Mouse (Mus musculus): ENCODE results near the gene Cnr2. TPM values are rescaled to one million over a fixed set of nuclear protein-coding genes. Genes with fewer than 3 reads are reported as not detected.
"Not testable (repeated sequence)": the region's sequence is repeated elsewhere in the genome, so short reads cannot be mapped to it uniquely, and the experiment has no call there.

Gene Cnr2
- polyA plus RNA-seq, 1 experiment, result 0.16 TPM

DNA sequence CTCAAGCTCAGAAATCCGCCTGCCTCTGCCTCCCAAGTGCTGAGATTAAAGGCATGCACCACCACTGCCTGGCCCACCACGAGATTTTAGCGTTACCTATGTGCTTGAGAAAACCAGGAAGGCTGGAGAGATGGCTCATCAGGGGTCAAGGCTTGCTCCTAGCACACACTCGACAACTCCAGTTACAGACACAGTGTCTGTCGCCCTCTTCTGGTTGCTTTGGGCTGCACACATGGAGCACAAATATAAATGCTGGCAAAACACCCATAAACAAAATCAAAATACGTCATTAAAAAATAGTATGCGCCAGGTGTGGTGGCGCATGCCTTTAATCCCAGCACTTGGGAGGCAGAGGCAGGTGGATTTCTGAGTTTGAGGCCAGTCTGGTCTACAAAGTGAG lies 45.8 kb downstream of the Cnr2 start:
- TF ChIP-seq CTCF (IDR thresholded peaks at IDR 0.05; ENCODE audit: low read depth, low read length), result peak; percentile 85
- not testable (repeated sequence) for H3K9ac ChIP-seq (ENCODE audit: low read depth, poor library complexity, severe bottlenecking); H3K27ac ChIP-seq (ENCODE audit: insufficient read depth, low read length); H3K9me3 ChIP-seq (replicated peaks; ENCODE audit: control insufficient read depth, insufficient read depth, low read length, poor library complexity, severe bottlenecking); H3K4me3 ChIP-seq (ENCODE audit: low read depth, low read length); H3K4me1 ChIP-seq (ENCODE audit: control insufficient read depth, insufficient read depth, low read length); H3K36me3 ChIP-seq (ENCODE audit: control insufficient read depth, insufficient read depth, low read length, poor library complexity, severe bottlenecking); H3K27me3 ChIP-seq (ENCODE audit: control insufficient read depth, insufficient read depth, low read length, poor library complexity, severe bottlenecking)

DNA sequence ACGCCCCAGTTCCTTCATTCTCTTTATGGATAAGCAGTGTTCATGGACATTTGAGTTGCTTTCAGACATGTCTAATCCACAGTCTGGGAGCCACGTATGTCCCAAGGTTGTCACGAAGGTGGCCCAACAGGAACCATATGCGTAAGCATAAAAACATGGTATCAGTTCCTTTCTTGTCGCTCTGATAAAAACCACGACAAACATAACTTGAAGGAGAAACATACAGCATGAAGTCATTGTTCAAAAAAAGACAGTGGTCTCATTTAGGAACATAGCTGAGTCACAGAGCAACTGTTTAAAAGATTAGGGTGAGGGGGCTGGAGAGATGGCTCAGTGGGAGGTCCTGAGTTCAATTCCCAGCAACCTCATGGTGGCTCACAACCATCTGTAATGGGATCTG lies 47.0 kb downstream of the Cnr2 start:
- no peak for TF ChIP-seq EP300 (IDR thresholded peaks at IDR 0.05; ENCODE audit: insufficient read depth, low read depth, low read length)
- no peak for TF ChIP-seq POLR2A (IDR thresholded peaks at IDR 0.05; ENCODE audit: insufficient read depth, low read length)
- no peak for TF ChIP-seq CTCF (IDR thresholded peaks at IDR 0.05; ENCODE audit: low read depth, low read length)
- Histone ChIP-seq H3K9ac (ENCODE audit: low read depth, poor library complexity, severe bottlenecking) (no peak overlapping the region), H3K27ac (ENCODE audit: insufficient read depth, low read length) (no peak overlapping the region), H3K36me3 (ENCODE audit: control insufficient read depth, insufficient read depth, low read length, poor library complexity, severe bottlenecking) (no peaks in the 10 kb centered on the region), H3K4me3 (ENCODE audit: low read depth, low read length) (no peak overlapping the region), H3K9me3 (replicated peaks; ENCODE audit: control insufficient read depth, insufficient read depth, low read length, poor library complexity, severe bottlenecking) (no peaks in the 10 kb centered on the region), H3K27me3 (ENCODE audit: control insufficient read depth, insufficient read depth, low read length, poor library complexity, severe bottlenecking) (no peaks in the 10 kb centered on the region), H3K4me1 (ENCODE audit: control insufficient read depth, insufficient read depth, low read length) (peaks cover 3% of the 10 kb centered on the region)

DNA sequence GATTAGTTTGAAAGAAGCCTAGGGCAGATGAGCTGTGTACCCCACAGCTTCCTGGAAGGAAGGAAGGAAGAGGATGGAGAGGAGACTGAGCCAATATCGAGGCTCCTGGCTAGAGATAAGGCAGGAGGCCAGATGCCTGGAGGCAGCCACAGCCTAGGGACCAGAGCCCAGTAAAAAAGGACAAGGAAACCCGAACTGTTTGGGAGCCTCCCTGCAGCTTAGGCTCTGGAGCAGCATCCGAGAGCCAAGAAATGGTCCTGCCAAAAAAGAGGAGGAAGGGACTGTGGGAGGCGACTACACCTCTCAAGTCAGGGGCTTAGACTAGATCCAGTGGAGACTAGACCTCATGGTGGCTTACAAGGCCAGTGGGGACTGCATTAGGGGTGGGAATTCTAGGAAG lies 48.2 kb downstream of the Cnr2 start:
- H3K9me3 ChIP-seq (replicated peaks; ENCODE audit: control insufficient read depth, insufficient read depth, low read length, poor library complexity, severe bottlenecking), result no peaks in the 10 kb centered on the region
- TF ChIP-seq POLR2A (IDR thresholded peaks at IDR 0.05; ENCODE audit: insufficient read depth, low read length) (no peak), EP300 (IDR thresholded peaks at IDR 0.05; ENCODE audit: insufficient read depth, low read depth, low read length) (no peak), CTCF (IDR thresholded peaks at IDR 0.05; ENCODE audit: low read depth, low read length) (no peak)
- H3K9ac ChIP-seq (ENCODE audit: low read depth, poor library complexity, severe bottlenecking), result no peak overlapping the region
- H3K27ac ChIP-seq (ENCODE audit: insufficient read depth, low read length), result no peak overlapping the region
- H3K36me3 ChIP-seq (ENCODE audit: control insufficient read depth, insufficient read depth, low read length, poor library complexity, severe bottlenecking), result no peaks in the 10 kb centered on the region
- no peaks in the 10 kb centered on the region for H3K27me3 ChIP-seq (ENCODE audit: control insufficient read depth, insufficient read depth, low read length, poor library complexity, severe bottlenecking)
- H3K4me1 ChIP-seq (ENCODE audit: control insufficient read depth, insufficient read depth, low read length), result peaks cover 3% of the 10 kb centered on the region
- H3K4me3 ChIP-seq (ENCODE audit: low read depth, low read length), result no peak overlapping the region

DNA sequence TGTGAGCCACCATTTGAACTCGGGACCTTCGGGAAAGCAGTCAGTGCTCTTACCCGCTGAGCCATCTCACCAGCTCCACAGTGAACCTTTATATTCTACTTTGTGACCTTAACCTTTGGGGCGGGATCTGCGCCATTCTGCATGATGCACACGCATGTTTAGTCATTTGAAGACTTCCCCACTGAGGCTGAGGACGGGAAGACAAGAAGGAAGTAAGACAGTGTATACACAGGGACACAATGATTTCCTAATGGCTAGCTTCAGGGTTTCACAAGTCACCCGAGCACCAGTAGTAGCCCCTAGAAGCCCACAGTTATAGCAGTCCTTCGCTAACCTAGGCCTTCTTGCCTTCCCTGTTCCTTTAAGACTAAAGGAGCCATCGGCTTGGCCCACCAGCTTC lies 50.5 kb downstream of the Cnr2 start:
- Histone ChIP-seq H3K9ac (ENCODE audit: low read depth, poor library complexity, severe bottlenecking) (peak overlapping the region; percentile 15; the same call in 1 of the 2 replicates), H3K4me3 (ENCODE audit: low read depth, low read length) (peak overlapping the region; percentile 29)

DNA sequence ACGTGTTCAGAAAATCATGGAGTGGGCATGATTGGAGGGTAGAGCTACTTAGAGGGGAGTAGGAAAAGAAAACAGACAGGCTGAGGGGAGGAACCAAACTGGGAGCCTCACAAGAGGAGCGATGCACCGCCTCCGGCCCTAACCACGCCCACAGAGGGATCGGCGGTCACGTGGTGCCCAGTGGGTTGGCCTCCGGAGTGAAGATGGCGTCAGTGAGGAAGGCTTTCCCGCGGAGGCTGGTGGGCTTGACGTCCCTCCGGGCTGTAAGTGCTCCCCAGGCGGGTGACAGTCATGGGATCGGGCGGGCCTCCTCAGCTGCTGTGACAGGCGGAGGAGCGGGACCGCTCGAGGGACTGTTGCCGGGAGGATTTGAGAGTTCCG lies 51.1 kb downstream of the Cnr2 start, which contains the start of gene Hmgcl:
TSS of gene Hmgcl (plus strand) at position 171 of the 381 bp plus-strand sequence.
- no peaks in the 10 kb centered on the region for H3K27me3 ChIP-seq (ENCODE audit: control insufficient read depth, insufficient read depth, low read length, poor library complexity, severe bottlenecking)
- peak within 1 kb of the TSS; percentile 67 for H3K9ac ChIP-seq (ENCODE audit: low read depth, poor library complexity, severe bottlenecking)
- H3K27ac ChIP-seq (ENCODE audit: insufficient read depth, low read length), result peak within 1 kb of the TSS; percentile 6; the same call in 1 of the 2 replicates
- no peaks in the 10 kb centered on the region for H3K36me3 ChIP-seq (ENCODE audit: control insufficient read depth, insufficient read depth, low read length, poor library complexity, severe bottlenecking)
- TF ChIP-seq EP300 (IDR thresholded peaks at IDR 0.05; ENCODE audit: insufficient read depth, low read depth, low read length) (0 out of 2 replicates have a peak, but pooled peaks have one; percentile 17), CTCF (IDR thresholded peaks at IDR 0.05; ENCODE audit: low read depth, low read length) (no peak), POLR2A (IDR thresholded peaks at IDR 0.05; ENCODE audit: insufficient read depth, low read length) (peak; percentile 82)
- H3K4me3 ChIP-seq (ENCODE audit: low read depth, low read length), result peak within 1 kb of the TSS; percentile 59
- peaks cover 1% of the 10 kb centered on the region for H3K4me1 ChIP-seq (ENCODE audit: control insufficient read depth, insufficient read depth, low read length)
- no peaks in the 10 kb centered on the region for H3K9me3 ChIP-seq (replicated peaks; ENCODE audit: control insufficient read depth, insufficient read depth, low read length, poor library complexity, severe bottlenecking)

More for the DNA sequence above, 50.5 kb downstream of the Cnr2 start:
- no peaks in the 10 kb centered on the region for H3K9me3 ChIP-seq (replicated peaks; ENCODE audit: control insufficient read depth, insufficient read depth, low read length, poor library complexity, severe bottlenecking)
- TF ChIP-seq POLR2A (IDR thresholded peaks at IDR 0.05; ENCODE audit: insufficient read depth, low read length) (no peak), EP300 (IDR thresholded peaks at IDR 0.05; ENCODE audit: insufficient read depth, low read depth, low read length) (no peak), CTCF (IDR thresholded peaks at IDR 0.05; ENCODE audit: low read depth, low read length) (no peak)
- no peaks in the 10 kb centered on the region for H3K36me3 ChIP-seq (ENCODE audit: control insufficient read depth, insufficient read depth, low read length, poor library complexity, severe bottlenecking)
- peak overlapping the region; percentile 6; the same call in 1 of the 2 replicates for H3K27ac ChIP-seq (ENCODE audit: insufficient read depth, low read length)
- peaks cover 1% of the 10 kb centered on the region for H3K4me1 ChIP-seq (ENCODE audit: control insufficient read depth, insufficient read depth, low read length)
- H3K27me3 ChIP-seq (ENCODE audit: control insufficient read depth, insufficient read depth, low read length, poor library complexity, severe bottlenecking), result no peaks in the 10 kb centered on the region

DNA sequence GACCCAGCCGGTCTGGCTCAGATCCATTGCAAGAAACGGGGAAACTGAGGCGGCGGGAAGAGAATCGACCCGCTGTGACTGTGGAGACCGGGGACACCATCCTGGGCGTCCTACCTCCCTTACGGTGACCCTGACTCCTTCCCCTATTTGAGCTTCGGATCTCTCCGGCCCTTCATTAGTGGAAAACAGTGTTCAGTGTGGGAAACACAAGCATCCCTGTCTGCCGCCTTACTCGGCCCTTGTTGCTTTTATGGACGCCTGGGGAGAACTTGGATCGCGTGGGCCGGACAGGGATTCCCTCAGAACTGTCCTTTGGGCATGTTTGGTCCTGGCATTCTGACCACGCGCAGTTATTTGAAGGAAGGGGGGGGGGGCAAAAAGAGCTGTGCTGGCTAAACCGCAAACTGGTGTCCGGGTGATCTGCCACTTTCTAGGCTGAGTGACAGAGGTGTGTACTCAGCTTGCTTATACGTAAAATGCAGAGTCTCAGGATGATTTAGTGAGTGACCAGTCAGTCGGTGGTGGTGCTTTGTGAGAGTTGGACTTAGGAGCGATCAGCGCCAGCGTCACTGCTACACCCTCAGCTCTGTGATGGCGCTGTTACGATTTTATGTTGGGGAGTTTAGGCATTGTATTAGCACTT lies 51.6 kb downstream of the Cnr2 start:
- no peaks in the 10 kb centered on the region for H3K9me3 ChIP-seq (replicated peaks; ENCODE audit: control insufficient read depth, insufficient read depth, low read length, poor library complexity, severe bottlenecking)
- H3K4me3 ChIP-seq (ENCODE audit: low read depth, low read length), result peak overlapping the region; percentile 59
- H3K4me1 ChIP-seq (ENCODE audit: control insufficient read depth, insufficient read depth, low read length), result peaks cover 1% of the 10 kb centered on the region
- H3K27ac ChIP-seq (ENCODE audit: insufficient read depth, low read length), result no peak overlapping the region
- TF ChIP-seq EP300 (IDR thresholded peaks at IDR 0.05; ENCODE audit: insufficient read depth, low read depth, low read length) (no peak), CTCF (IDR thresholded peaks at IDR 0.05; ENCODE audit: low read depth, low read length) (no peak), POLR2A (IDR thresholded peaks at IDR 0.05; ENCODE audit: insufficient read depth, low read length) (no peak)
- peak overlapping the region; percentile 67 for H3K9ac ChIP-seq (ENCODE audit: low read depth, poor library complexity, severe bottlenecking)
- H3K27me3 ChIP-seq (ENCODE audit: control insufficient read depth, insufficient read depth, low read length, poor library complexity, severe bottlenecking), result no peaks in the 10 kb centered on the region
- no peaks in the 10 kb centered on the region for H3K36me3 ChIP-seq (ENCODE audit: control insufficient read depth, insufficient read depth, low read length, poor library complexity, severe bottlenecking)
